10 mouse cellular contexts compared by ENCODE assay signal in the genomic region with DNA sequence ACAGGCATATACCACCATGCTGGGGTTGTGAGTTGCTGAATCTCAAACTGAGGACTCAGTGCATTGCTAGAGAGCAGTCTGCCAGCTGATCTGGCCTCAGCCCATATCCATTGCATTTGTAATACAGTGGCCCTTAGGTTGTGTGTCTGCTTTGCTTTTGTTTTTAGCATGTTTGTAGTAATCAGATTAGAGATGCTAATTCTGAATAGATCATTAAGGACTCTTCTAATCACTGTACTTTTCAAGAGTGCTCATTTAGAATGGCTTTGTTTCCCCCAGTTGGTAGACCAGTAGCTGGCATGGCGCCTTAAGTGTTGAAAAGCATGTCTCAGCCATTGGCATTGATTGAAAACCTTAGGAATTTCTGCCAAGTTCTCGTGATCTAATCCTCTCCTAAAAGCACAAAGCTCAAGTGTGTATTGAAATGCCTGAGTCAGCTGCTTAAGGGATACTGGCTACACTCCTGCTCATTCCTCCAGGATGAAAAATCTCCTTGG. TPM values are rescaled to one million over a fixed set of nuclear protein-coding genes. Genes with fewer than 3 reads are reported as not detected.
DNase-seq lines count a peak whose midpoint lies in the region; ATAC-seq and TF ChIP-seq lines count a peak whose summit lies in the region.
"Had no signal": no experiment of that assay in that cellular context is flagged by ENCODE, and none has a peak within 500 bp of the region (broad histone marks: within the 10 kb centered on the region; RNA-seq: fewer than 3 reads in every experiment).

No protein-coding gene starts in this region.

- TF ChIP-seq CTCF in gastrocnemius, adult 2 months (IDR thresholded peaks at IDR 0.05) = no peak
- no peak for TF ChIP-seq CTCF in layer of hippocampus, adult 2 months (conservative IDR thresholded peaks at IDR 0.05)

- no peak overlapping the region for H3K9ac ChIP-seq in stomach, embryonic 15.5 days
- H3K9ac ChIP-seq: embryonic facial prominence, embryonic 12.5 days; limb, embryonic 13.5 days had no signal

- H3K9me3 ChIP-seq in stomach, embryonic 15.5 days = no peaks in the 10 kb centered on the region
- H3K9me3 ChIP-seq: embryonic facial prominence, embryonic 12.5 days; limb, embryonic 13.5 days had no signal

- peak overlapping the region; percentile 31; the same call in 1 of the 2 replicates for H3K27ac ChIP-seq in gastrocnemius, adult 2 months
- H3K27ac ChIP-seq in layer of hippocampus, adult 2 months = peak overlapping the region; percentile 37; the same call in 1 of the 2 replicates
- peak overlapping the region; percentile 50; the same call in 1 of the 2 replicates for H3K27ac ChIP-seq in stomach, embryonic 15.5 days
- H3K27ac ChIP-seq: embryonic facial prominence, embryonic 12.5 days; limb, embryonic 13.5 days had no signal

- no peaks in the 10 kb centered on the region for H3K36me3 ChIP-seq in stomach, embryonic 15.5 days

- H3K27me3 ChIP-seq in stomach, embryonic 15.5 days (replicated peaks) = no peaks in the 10 kb centered on the region
- H3K27me3 ChIP-seq: embryonic facial prominence, embryonic 12.5 days; limb, embryonic 13.5 days had no signal

- 22% methylated on average over 2 of the region's 2 CpGs for WGBS in stomach, embryonic 15.5 days

- H3K4me3 ChIP-seq in gastrocnemius, adult 2 months = no peak overlapping the region
- H3K4me3 ChIP-seq in layer of hippocampus, adult 2 months = no peak overlapping the region
- H3K4me3 ChIP-seq in stomach, embryonic 15.5 days (replicated peaks) = no peak overlapping the region
- H3K4me3 ChIP-seq: embryonic facial prominence, embryonic 12.5 days; limb, embryonic 13.5 days had no signal

- peaks cover 9% of the 10 kb centered on the region for H3K4me1 ChIP-seq in stomach, embryonic 15.5 days

- no peak overlapping the region for H3K4me2 ChIP-seq in stomach, embryonic 15.5 days
- H3K4me2 ChIP-seq: embryonic facial prominence, embryonic 12.5 days; limb, embryonic 13.5 days had no signal

- DNase-seq in gastrocnemius, adult 2 months = peak; percentile 30
- no peak for DNase-seq in gastrocnemius, postnatal 10 days
- DNase-seq in right cerebral cortex, postnatal 10 days (ENCODE audit: low spot score in 2 of 2) = peak; percentile 47 to 63
- DNase-seq in right cerebral cortex, postnatal 25 days = no peak
- DNase-seq in layer of hippocampus, adult 2 months (ENCODE audit: low spot score in 2 of 2) = peak in 1 of 2 experiments; percentile 54
- no peak for DNase-seq in urinary bladder, postnatal 10 days (ENCODE audit: low spot score)

- intact Hi-C loops in gastrocnemius, adult 2 months (cut with DNase I) = no loop called here

- ATAC-seq in stomach, embryonic 15.5 days (ENCODE audit: insufficient read depth, low FRiP score, low read depth) = no peak
- no peak for ATAC-seq in monocyte, adult 5-6 weeks (replicated peaks; ENCODE audit: insufficient number of reproducible peaks, low FRiP score, low TSS enrichment, poor library complexity, severe bottlenecking)

RNA-seq across cellular contexts. Expression of a gene that starts 43.3 kb away (rescaled TPM):
- total RNA-seq in gastrocnemius, adult 2 months (2021) = 1 to 10 TPM; 3.5 to 5.1 TPM
- total RNA-seq in gastrocnemius, postnatal 10 days (2021) = 10 to 100 TPM; 18.5 to 22.0 TPM
- total RNA-seq in layer of hippocampus, adult 2 months (2021) = 10 to 100 TPM; 24.8 to 24.9 TPM
- 15.8 and 17.6 TPM in 2 replicates for polyA plus RNA-seq in stomach, embryonic 15.5 days (2015; fragmentation: Nextera tagmentation; extraction: Ambion mirVana)
- total RNA-seq in monocyte, adult 5-6 weeks (2017) = 11.4 to 17.9 TPM (median 13.6 TPM) in 3 replicates

RNA-seq across cellular contexts. Expression of a gene that starts 52.2 kb away (rescaled TPM):
- total RNA-seq in gastrocnemius, adult 2 months (2021) = 10 to 100 TPM; 65.2 to 67.8 TPM
- 10 to 100 TPM; 48.1 to 50.4 TPM for total RNA-seq in gastrocnemius, postnatal 10 days (2021)
- total RNA-seq in layer of hippocampus, adult 2 months (2021) = 100 to 1,000 TPM; 112 to 116 TPM
- 62.0 and 62.9 TPM in 2 replicates for polyA plus RNA-seq in stomach, embryonic 15.5 days (2015; fragmentation: Nextera tagmentation; extraction: Ambion mirVana)
- 44.7 to 57.3 TPM (median 45.4 TPM) in 3 replicates for total RNA-seq in monocyte, adult 5-6 weeks (2017)

Comparison
In these comparisons a context has a peak if more than half of its experiments do, and no peak if none do; other contexts are left out.
1. DNase-seq: peak in gastrocnemius, adult 2 months (single experiment) and right cerebral cortex, postnatal 10 days (2 of 2); none in gastrocnemius, postnatal 10 days (single experiment), right cerebral cortex, postnatal 25 days (single experiment) and urinary bladder, postnatal 10 days (single experiment).
2. Peak in every context shown above with its lines, with median percentiles within 50 percentile points of each other: H3K27ac ChIP-seq.